Mouse (Mus musculus) embryonic stem cell, embryonic (primary cell): ENCODE results near the gene Sh3pxd2b.

Experiments
- CTCF ChIA-PET, 4 experiments: fragments of 300-600 bp in 2 of 4; fragments of 350-600 bp in 2 of 4; sonication (Branson Sonifier 250); formaldehyde crosslinking; loops; one replicate each; lab custom pipeline; 2022; ENCODE audit warnings: inconsistent platforms in 2 of 4; lab: Charles Lee
- POLR2A ChIA-PET, 4 experiments: fragments of 300-600 bp in 2 of 4; fragments of 350-600 bp in 2 of 4; sonication (Branson Sonifier 250); formaldehyde crosslinking; loops; one replicate each; lab custom pipeline; 2022; ENCODE audit warnings: antibody characterized with exemption in 4 of 4, inconsistent platforms in 1 of 4; lab: Charles Lee

Gene Sh3pxd2b

GRCm38 (mm10) chr11:32384135-32384801, 36.6 kb downstream of the Sh3pxd2b start:
- ChIA-PET CTCF (interaction anchor here in 1 of 4 experiments (0.8 to 1.1 kb wide), 2 partner anchors 43 to 63 kb away, joined by 3 read pairs; no protein-coding TSS in a partner anchor), POLR2A (interaction anchor here in 2 of 4 experiments (0.7 to 1.5 kb wide), 11 partner anchors 9 to 149 kb away, joined by 3 to 6 read pairs (median 3); partner anchors contain the start of gene Stk10 (in 1 of the 2))

- POLR2A ChIA-PET = no interaction called here
- CTCF ChIA-PET = no interaction called here
These were observed 38.4 kb downstream of the Sh3pxd2b start for GRCm38 (mm10) chr11:32386043-32386442.

- CTCF ChIA-PET = no interaction called here
- POLR2A ChIA-PET = no interaction called here
These were observed 40.4 kb downstream of the Sh3pxd2b start for GRCm38 (mm10) chr11:32388064-32388463.

GRCm38 (mm10) chr11:32393095-32393494, 45.5 kb downstream of the Sh3pxd2b start:
- ChIA-PET CTCF (no interaction called here), POLR2A (no interaction called here)

- ChIA-PET CTCF (interaction anchor here in 1 of 4 experiments (0.5 kb wide), 1 partner anchor 258 kb away, joined by 5 read pairs; no protein-coding TSS in a partner anchor), POLR2A (no interaction called here)
These were observed 48.2 kb downstream of the Sh3pxd2b start for GRCm38 (mm10) chr11:32395791-32396190.

GRCm38 (mm10) chr11:32398446-32398845, 50.8 kb downstream of the Sh3pxd2b start:
- ChIA-PET CTCF (interaction anchor here in 1 of 4 experiments (0.6 kb wide), 1 partner anchor 71 kb away, joined by 4 read pairs; no protein-coding TSS in a partner anchor), POLR2A (no interaction called here)

GRCm38 (mm10) chr11:32399261-32399660, 51.6 kb downstream of the Sh3pxd2b start:
- POLR2A ChIA-PET = no interaction called here
- CTCF ChIA-PET = interaction anchor here in 1 of 4 experiments (0.6 kb wide), 1 partner anchor 70 kb away, joined by 4 read pairs; no protein-coding TSS in a partner anchor

- POLR2A ChIA-PET = no interaction called here
- CTCF ChIA-PET = no interaction called here
These were observed 55.1 kb downstream of the Sh3pxd2b start for GRCm38 (mm10) chr11:32402712-32403111.

- ChIA-PET POLR2A (interaction anchor here in 1 of 4 experiments (0.7 kb wide), 1 partner anchor 242 kb away, joined by 3 read pairs; no protein-coding TSS in a partner anchor), CTCF (no interaction called here)
These were observed 57.1 kb downstream of the Sh3pxd2b start for GRCm38 (mm10) chr11:32404708-32405107.

GRCm38 (mm10) chr11:32407863-32408262, 60.2 kb downstream of the Sh3pxd2b start:
- CTCF ChIA-PET = no interaction called here
- POLR2A ChIA-PET = interaction anchor here in 1 of 4 experiments (1.8 kb wide), 1 partner anchor 10 kb away, joined by 6 read pairs; no protein-coding TSS in a partner anchor

GRCm38 (mm10) chr11:32409052-32409451, 61.4 kb downstream of the Sh3pxd2b start:
- CTCF ChIA-PET = interaction anchor here in 2 of 4 experiments (0.6 to 0.7 kb wide), 3 partner anchors 88 to 610 kb away, joined by 4 to 6 read pairs (median 4); no protein-coding TSS in a partner anchor
- POLR2A ChIA-PET = interaction anchor here in 3 of 4 experiments (0.6 to 1.8 kb wide), 6 partner anchors 8 to 226 kb away, joined by 3 to 7 read pairs (median 6); no protein-coding TSS in a partner anchor

GRCm38 (mm10) chr11:32409823-32410562, 62.4 kb downstream of the Sh3pxd2b start:
- POLR2A ChIA-PET = interaction anchor here in 2 of 4 experiments (0.6 to 1.2 kb wide), 5 partner anchors 11 to 222 kb away, joined by 3 to 6 read pairs (median 3); no protein-coding TSS in a partner anchor
- CTCF ChIA-PET = no interaction called here

GRCm38 (mm10) chr11:32420001-32420400, 72.4 kb downstream of the Sh3pxd2b start:
- ChIA-PET POLR2A (interaction anchor here in 1 of 4 experiments (0.9 kb wide), 1 partner anchor 34 kb away, joined by 3 read pairs; no protein-coding TSS in a partner anchor), CTCF (no interaction called here)

- ChIA-PET CTCF (no interaction called here), POLR2A (no interaction called here)
These were observed 75.7 kb downstream of the Sh3pxd2b start for GRCm38 (mm10) chr11:32423311-32423710.

GRCm38 (mm10) chr11:32424600-32424999, 77.0 kb downstream of the Sh3pxd2b start:
- CTCF ChIA-PET = no interaction called here
- POLR2A ChIA-PET = interaction anchor here in 1 of 4 experiments (1.0 to 1.2 kb wide), 2 partner anchors 26 to 41 kb away, joined by 3 to 4 read pairs; no protein-coding TSS in a partner anchor

GRCm38 (mm10) chr11:32425043-32425658, 77.5 kb downstream of the Sh3pxd2b start:
- CTCF ChIA-PET = interaction anchor here in 1 of 4 experiments (0.6 kb wide), 1 partner anchor 238 kb away, joined by 3 read pairs; no protein-coding TSS in a partner anchor
- POLR2A ChIA-PET = interaction anchor here in 2 of 4 experiments (0.7 to 1.2 kb wide), 3 partner anchors 26 to 54 kb away, joined by 3 to 4 read pairs (median 3); no protein-coding TSS in a partner anchor

- CTCF ChIA-PET = no interaction called here
- POLR2A ChIA-PET = no interaction called here
These were observed 79.9 kb downstream of the Sh3pxd2b start for GRCm38 (mm10) chr11:32427537-32427936.

- ChIA-PET CTCF (no interaction called here), POLR2A (interaction anchor here in 1 of 4 experiments (0.6 kb wide), 1 partner anchor 168 kb away, joined by 3 read pairs; no protein-coding TSS in a partner anchor)
These were observed 87.9 kb downstream of the Sh3pxd2b start for GRCm38 (mm10) chr11:32435410-32436060.
